Mouse (Mus musculus): ENCODE measurements around the gene Vti1a. TPM values are rescaled to one million over a fixed set of nuclear protein-coding genes. Genes with fewer than 3 reads are reported as not detected.

The Vti1a gene
- total RNA-seq (2021): 10 to 100 TPM; 63.9 to 67.3 TPM

- intact Hi-C loops (cut with DNase I): no loop called here
- DNase-seq (ENCODE audit: low spot score in 2 of 2): peak; percentile 88 to 90
These were observed at the start of gene Vti1a for GRCm38 (mm10) chr19:55316109-55316714. Gene Vti1a, plus strand, starts transcription at chr19:55316295.

GRCm38 (mm10) chr19:55266786-55267185 is 49.3 kb upstream of the Vti1a start:
- DNase-seq (ENCODE audit: low spot score in 2 of 2): no peak
- intact Hi-C loops (cut with DNase I): no loop called here

- DNase-seq (ENCODE audit: low spot score in 2 of 2): no peak
- intact Hi-C loops (cut with DNase I): no loop called here
These were observed 47.9 kb upstream of the Vti1a start for GRCm38 (mm10) chr19:55268150-55268549.

- DNase-seq (ENCODE audit: low spot score in 2 of 2): no peak
- intact Hi-C loops (cut with DNase I): no loop called here
These were observed 47.0 kb upstream of the Vti1a start for GRCm38 (mm10) chr19:55269051-55269450.

GRCm38 (mm10) chr19:55271448-55271847 is 44.6 kb upstream of the Vti1a start:
- no peak for DNase-seq (ENCODE audit: low spot score in 2 of 2)
- intact Hi-C loops (cut with DNase I): no loop called here

GRCm38 (mm10) chr19:55273340-55273739 is 42.8 kb upstream of the Vti1a start:
- intact Hi-C loops (cut with DNase I): no loop called here
- DNase-seq (ENCODE audit: low spot score in 2 of 2): no peak

GRCm38 (mm10) chr19:55276100-55276499 is 40.0 kb upstream of the Vti1a start:
- no peak for DNase-seq (ENCODE audit: low spot score in 2 of 2)
- intact Hi-C loops (cut with DNase I): no loop called here

- no peak for DNase-seq (ENCODE audit: low spot score in 2 of 2)
- intact Hi-C loops (cut with DNase I): no loop called here
These were observed 39.3 kb upstream of the Vti1a start for GRCm38 (mm10) chr19:55276770-55277169.

- intact Hi-C loops (cut with DNase I): no loop called here
- no peak for DNase-seq (ENCODE audit: low spot score in 2 of 2)
These were observed 32.0 kb upstream of the Vti1a start for GRCm38 (mm10) chr19:55284093-55284492.

- intact Hi-C loops (cut with DNase I): no loop called here
- no peak for DNase-seq (ENCODE audit: low spot score in 2 of 2)
These were observed 30.1 kb upstream of the Vti1a start for GRCm38 (mm10) chr19:55286034-55286433.

- DNase-seq (ENCODE audit: low spot score in 2 of 2): no peak
- intact Hi-C loops (cut with DNase I): no loop called here
These were observed 27.1 kb upstream of the Vti1a start for GRCm38 (mm10) chr19:55288974-55289373.

- DNase-seq (ENCODE audit: low spot score in 2 of 2): no peak
- intact Hi-C loops (cut with DNase I): loop anchor here (5.0 kb wide), 1 partner anchor 33 kb away; no protein-coding TSS in a partner anchor
These were observed 25.3 kb upstream of the Vti1a start for GRCm38 (mm10) chr19:55290621-55291270.

- intact Hi-C loops (cut with DNase I): loop anchor here (5.0 kb wide), 1 partner anchor 35 kb away; no protein-coding TSS in a partner anchor
These were observed 23.8 kb upstream of the Vti1a start for GRCm38 (mm10) chr19:55292210-55292850.

GRCm38 (mm10) chr19:55293175-55293574 is 22.9 kb upstream of the Vti1a start:
- intact Hi-C loops (cut with DNase I): loop anchor here (5.0 kb wide), 1 partner anchor 36 kb away; no protein-coding TSS in a partner anchor
- DNase-seq (ENCODE audit: low spot score in 2 of 2): no peak

More at GRCm38 (mm10) chr19:55292210-55292850, 23.8 kb upstream of the Vti1a start:
- DNase-seq (ENCODE audit: low spot score in 2 of 2): no peak

- DNase-seq (ENCODE audit: low spot score in 2 of 2): no peak
- intact Hi-C loops (cut with DNase I): no loop called here
These were observed 21.0 kb upstream of the Vti1a start for GRCm38 (mm10) chr19:55295075-55295474.

GRCm38 (mm10) chr19:55295556-55295955 is 20.5 kb upstream of the Vti1a start:
- intact Hi-C loops (cut with DNase I): no loop called here
- no peak for DNase-seq (ENCODE audit: low spot score in 2 of 2)

- no peak for DNase-seq (ENCODE audit: low spot score in 2 of 2)
- intact Hi-C loops (cut with DNase I): no loop called here
These were observed 19.8 kb upstream of the Vti1a start for GRCm38 (mm10) chr19:55296301-55296700.

- DNase-seq (ENCODE audit: low spot score in 2 of 2): no peak
- intact Hi-C loops (cut with DNase I): no loop called here
These were observed 18.6 kb upstream of the Vti1a start for GRCm38 (mm10) chr19:55297489-55297888.

- intact Hi-C loops (cut with DNase I): no loop called here
- DNase-seq (ENCODE audit: low spot score in 2 of 2): no peak
These were observed 18.1 kb upstream of the Vti1a start for GRCm38 (mm10) chr19:55297961-55298360.

GRCm38 (mm10) chr19:55299378-55299777 is 16.7 kb upstream of the Vti1a start:
- intact Hi-C loops (cut with DNase I): no loop called here

GRCm38 (mm10) chr19:55300525-55300924 is 15.6 kb upstream of the Vti1a start:
- intact Hi-C loops (cut with DNase I): loop anchor here (10.0 kb wide), 1 partner anchor 206 kb away; no protein-coding TSS in a partner anchor
- no peak for DNase-seq (ENCODE audit: low spot score in 2 of 2)

More at GRCm38 (mm10) chr19:55299378-55299777, 16.7 kb upstream of the Vti1a start:
- DNase-seq (ENCODE audit: low spot score in 2 of 2): no peak
